Mouse (Mus musculus) neural tube, embryonic 15.5 days (tissue): ENCODE measurements around the gene Vmn1r115. TPM values are rescaled to one million over a fixed set of nuclear protein-coding genes. Genes with fewer than 3 reads are reported as not detected.
"Not testable (repeated sequence)": the region's sequence is repeated elsewhere in the genome, so short reads cannot be mapped to it uniquely, and the experiment has no call there.

Experiments
- ATAC-seq: fragments of 200-750 bp; cut with Nextera tagmentation; 2 replicates; pipeline ENCODE4 v1.8.0; 2017; ENCODE audit warnings: mild to moderate bottlenecking, moderate TSS enrichment, moderate library complexity; ENCODE audit not compliant: low FRiP score
- H3K27ac ChIP-seq: fragments of 300-500 bp; sonication (generic); replicated peaks from 2 replicates; pipeline ENCODE4 v1.5.1; 2015; ENCODE audit warnings: mild to moderate bottlenecking, inconsistent platforms
- H3K27me3 ChIP-seq: fragments of 300-500 bp; sonication (generic); replicated peaks from 2 replicates; pipeline ENCODE4 v1.6.1; 2015; ENCODE audit warnings: inconsistent platforms
- H3K36me3 ChIP-seq: fragments of 300-500 bp; sonication (generic); 2 replicates; pipeline ENCODE4 v1.6.1; 2015; ENCODE audit warnings: inconsistent platforms
- H3K4me1 ChIP-seq: fragments of 300-500 bp; sonication (generic); 2 replicates; pipeline ENCODE4 v1.6.1; 2015; ENCODE audit warnings: inconsistent platforms
- H3K4me2 ChIP-seq: fragments of 300-500 bp; sonication (generic); 2 replicates; pipeline ENCODE4 v1.6.1; 2015; ENCODE audit warnings: inconsistent platforms, mild to moderate bottlenecking, moderate library complexity
- H3K4me3 ChIP-seq: fragments of 300-500 bp; sonication (generic); replicated peaks from 2 replicates; pipeline ENCODE4 v1.5.1; 2015; ENCODE audit warnings: mild to moderate bottlenecking, inconsistent platforms
- H3K9ac ChIP-seq: fragments of 300-500 bp; sonication (generic); replicated peaks from 2 replicates; pipeline ENCODE4 v1.6.1; 2015; ENCODE audit warnings: mild to moderate bottlenecking, inconsistent platforms
- H3K9me3 ChIP-seq: fragments of 300-500 bp; sonication (generic); replicated peaks from 2 replicates; pipeline ENCODE4 v1.6.1; 2016; ENCODE audit warnings: inconsistent platforms
- WGBS: fragments of 180-500 bp; shearing (Covaris S2); methylation state at CpG from one replicate; pipeline ENCODE4 v1.1.7; 2015; ENCODE audit warnings: mixed read lengths; 5-methylcytosine and 5-hydroxymethylcytosine counted together
- polyA plus RNA-seq: library from polyadenylated mRNA; unstranded; fragments of >200 nt; fragmentation: Nextera tagmentation; extraction: Ambion mirVana; gene quantifications from 2 replicates; pipeline ENCODE4 v1.2.1, GENCODE M21; 2015

The Vmn1r115 gene
- polyA plus RNA-seq: not detected in 2 replicates

DNA sequence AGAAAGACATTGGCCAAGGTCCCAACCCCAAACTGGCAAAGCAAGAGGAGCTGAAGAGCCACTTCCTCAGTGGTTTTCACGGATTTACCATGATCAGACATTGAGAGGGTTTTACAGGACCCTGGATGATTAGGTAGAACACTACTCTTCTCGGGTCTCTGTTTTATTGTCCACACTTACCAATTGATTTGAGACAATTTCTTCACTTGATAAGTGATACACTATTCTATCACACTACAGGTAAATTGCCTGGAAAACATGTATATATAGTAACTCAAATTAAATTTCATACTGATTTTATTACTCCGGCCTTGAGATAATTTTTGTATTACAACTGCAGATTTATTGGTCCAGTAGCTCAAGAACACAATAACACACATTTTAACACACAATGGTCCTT, at the start of gene Vmn1r115:
Vmn1r115 (minus strand) TSS at position 101 of the 400 bp plus-strand sequence.
- H3K4me2 ChIP-seq, H3K9ac ChIP-seq, H3K9me3 ChIP-seq, H3K36me3 ChIP-seq, ATAC-seq, H3K4me1 ChIP-seq, H3K27me3 ChIP-seq, H3K4me3 ChIP-seq, H3K27ac ChIP-seq: not testable (repeated sequence)
- 93% methylated on average over 1 of the region's 3 CpGs for WGBS

DNA sequence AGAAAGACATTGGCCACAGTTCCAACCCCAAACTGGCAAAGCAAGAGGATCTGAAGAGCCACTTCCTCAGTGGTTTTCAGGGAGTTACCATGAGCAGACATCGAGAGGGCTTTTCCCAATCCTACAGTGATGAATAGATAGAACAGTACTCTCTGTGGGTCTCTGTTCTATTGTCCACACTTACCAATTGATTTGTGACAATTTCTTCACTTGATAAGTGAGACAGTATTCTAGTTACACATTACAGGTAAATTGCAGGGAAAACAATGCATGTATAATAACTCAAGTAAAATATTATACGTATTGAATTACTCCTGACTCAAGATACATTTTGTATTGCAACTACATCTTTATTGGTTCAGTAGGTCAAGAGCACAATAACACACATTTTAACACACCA, 39.2 kb upstream of the Vmn1r115 start, which contains the start of gene Vmn1r117:
Vmn1r117 (minus strand) TSS at position 101 of the 400 bp plus-strand sequence.
- WGBS: no CpG with 5 or more reads among the region's 2 CpGs
- not testable (repeated sequence) for H3K4me1 ChIP-seq, H3K27me3 ChIP-seq, ATAC-seq, H3K36me3 ChIP-seq, H3K9ac ChIP-seq, H3K9me3 ChIP-seq, H3K27ac ChIP-seq, H3K4me2 ChIP-seq, H3K4me3 ChIP-seq

DNA sequence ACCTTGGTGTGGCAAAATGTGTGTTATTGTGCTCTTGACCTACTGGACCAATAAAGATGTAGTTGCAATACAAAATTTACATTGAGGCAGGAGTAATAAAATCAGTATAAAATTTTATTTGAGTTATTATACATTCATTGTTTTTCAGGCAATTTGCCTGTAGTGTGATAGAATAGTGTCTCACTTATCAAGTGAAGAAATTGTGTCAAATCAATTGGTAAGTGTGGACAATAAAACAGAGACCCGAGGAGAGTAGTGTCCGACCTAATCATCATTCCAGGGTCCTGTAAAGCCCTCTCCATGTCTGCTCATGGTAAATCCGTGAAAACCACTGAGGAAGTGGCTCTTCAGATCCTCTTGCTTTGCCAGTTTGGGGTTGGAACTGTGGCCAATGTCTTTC, 27.2 kb upstream of the Vmn1r115 start, which contains the start of gene Vmn1r116:
Vmn1r116 (plus strand) TSS at position 301 of the 400 bp plus-strand sequence.
- H3K9me3 ChIP-seq, H3K27me3 ChIP-seq, ATAC-seq, H3K36me3 ChIP-seq, H3K4me3 ChIP-seq, H3K4me2 ChIP-seq, H3K27ac ChIP-seq, H3K4me1 ChIP-seq, H3K9ac ChIP-seq: not testable (repeated sequence)
- WGBS: 43% methylated on average over 3 of the region's 3 CpGs

DNA sequence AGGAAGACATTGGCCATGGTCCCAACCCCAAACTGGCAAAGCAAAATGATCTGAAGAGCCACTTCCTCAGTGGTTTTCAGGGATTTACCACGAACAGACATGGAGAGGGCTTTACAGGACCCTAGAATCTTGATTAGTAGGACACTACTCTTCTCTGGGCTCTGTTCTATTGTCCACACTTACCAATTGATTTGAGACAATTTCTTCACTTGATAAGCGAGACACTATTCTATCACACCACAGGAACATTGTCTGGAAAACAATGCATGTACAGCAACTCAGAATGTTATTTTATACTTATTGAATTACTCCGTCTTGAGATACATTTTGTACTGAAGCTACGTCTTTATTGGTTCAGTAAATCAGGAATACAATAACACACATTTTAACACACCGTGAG, 32.7 kb downstream of the Vmn1r115 start, which contains the start of gene Vmn1r114:
Vmn1r114 (minus strand) TSS at position 101 of the 400 bp plus-strand sequence.
- H3K9me3 ChIP-seq, H3K9ac ChIP-seq, H3K4me3 ChIP-seq, H3K27ac ChIP-seq, H3K4me1 ChIP-seq, ATAC-seq, H3K4me2 ChIP-seq, H3K36me3 ChIP-seq, H3K27me3 ChIP-seq: not testable (repeated sequence)
- no CpG with 5 or more reads among the region's 5 CpGs for WGBS

Other genes with a start within 250 kb of the Vmn1r115 start
- not detected in 2 replicates for gene Gm4513, start 246.0 kb downstream of the Vmn1r115 start, polyA plus RNA-seq
- gene Vmn1r107, start 176.1 kb downstream of the Vmn1r115 start, polyA plus RNA-seq: not detected in 2 replicates
- gene Vmn1r111, start 141.8 kb downstream of the Vmn1r115 start, polyA plus RNA-seq: not detected in 2 replicates
- gene Gm10668, start 114.4 kb downstream of the Vmn1r115 start, polyA plus RNA-seq: not detected in 2 replicates
- not detected in 2 replicates for gene Vmn1r112, start 73.8 kb downstream of the Vmn1r115 start, polyA plus RNA-seq
- gene Vmn1r113, start 57.7 kb downstream of the Vmn1r115 start, polyA plus RNA-seq: not detected in 2 replicates
- not detected in 2 replicates for gene Vmn1r114, start 32.8 kb downstream of the Vmn1r115 start, polyA plus RNA-seq
- not detected in 2 replicates for gene Vmn1r116, start 27.3 kb upstream of the Vmn1r115 start, polyA plus RNA-seq
- not detected in 2 replicates for gene Vmn1r117, start 39.1 kb upstream of the Vmn1r115 start, polyA plus RNA-seq
- gene Vmn1r118, start 67.4 kb upstream of the Vmn1r115 start, polyA plus RNA-seq: not detected in 2 replicates
- gene Vmn1r119, start 167.5 kb upstream of the Vmn1r115 start, polyA plus RNA-seq: not detected in 2 replicates
- not detected in 2 replicates for gene Vmn1r120, start 208.8 kb upstream of the Vmn1r115 start, polyA plus RNA-seq